Mouse (Mus musculus) layer of hippocampus, postnatal 25 days (tissue): ENCODE measurements at regions not wholly inside any gene's neighbourhood (a gene's known extent, or its start where the extent isn't known, plus 50 kb on each side); places are given as distances from the start of the nearest gene placed in this dataset.

Experiments
- DNase-seq, 2 experiments: peaks; one replicate each; pipeline ENCODE4 v3.0.0; 2022; ENCODE audit warnings: mixed read lengths in 2 of 2, low spot score in 1 of 2; ENCODE audit errors: extremely low spot score in 1 of 2

DNA sequence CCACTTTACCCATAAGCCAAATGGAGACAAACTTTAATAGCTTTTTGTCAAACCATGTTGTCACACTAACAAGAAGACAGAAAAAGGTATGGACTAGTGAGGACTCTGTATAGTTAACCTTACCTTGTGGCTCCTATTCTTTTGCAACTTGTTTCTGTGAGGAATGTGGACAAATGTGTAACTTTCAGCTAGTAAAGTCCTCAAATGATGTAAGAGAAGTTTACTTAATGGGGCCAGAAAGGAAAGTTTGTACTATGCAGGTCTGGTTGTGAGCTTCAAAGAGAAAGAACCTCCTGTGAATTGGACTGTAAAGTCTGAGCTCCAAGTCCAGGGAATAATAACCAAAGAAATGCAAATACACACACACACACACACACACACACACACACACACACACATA is 356.7 kb upstream of the Atxn7l3b start:
- DNase-seq: no peak

DNA sequence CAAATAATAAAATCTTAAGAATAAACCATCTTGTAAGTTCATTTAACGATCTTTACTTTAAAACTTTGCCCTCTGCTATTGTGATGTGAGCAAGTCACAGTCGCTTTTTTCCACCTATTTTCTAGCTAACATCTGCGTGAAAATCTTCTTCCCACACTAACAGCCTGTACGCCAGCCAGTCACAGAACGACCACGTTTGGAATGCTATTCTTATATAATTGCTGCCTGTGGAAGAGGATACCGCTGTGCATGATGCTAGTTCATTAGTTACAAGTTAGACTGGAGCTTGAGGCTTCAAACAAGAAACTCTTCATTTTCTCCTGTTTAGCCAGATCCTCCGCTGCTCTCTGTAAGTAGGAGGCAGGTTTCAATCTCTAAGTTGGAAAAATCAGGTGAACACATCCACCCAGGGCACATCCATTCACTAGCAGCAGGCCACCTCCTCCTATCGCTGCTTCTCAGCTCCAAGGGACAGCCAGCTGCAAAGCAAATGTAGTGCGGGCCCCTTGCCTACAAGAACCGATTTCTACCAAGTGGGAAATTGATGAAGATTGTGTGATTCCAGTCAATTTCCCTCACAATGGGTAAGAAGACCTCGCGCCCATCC is 312.1 kb upstream of the Atxn7l3b start:
- DNase-seq: peak; percentile 7 to 10
